Mouse (Mus musculus) CD4-positive, CD25-positive, alpha-beta regulatory T cell, adult 4 months (primary cell): Measurements from ENCODE around the gene Zfp867. TPM values are rescaled to one million over a fixed set of nuclear protein-coding genes. Genes with fewer than 3 reads are reported as not detected.
A peak's percentile ranks its signal among the peaks of the same experiment; 100 is the strongest.

ENCODE experiments used
- ATAC-seq: one replicate; pipeline ENCODE4 v1.8.0; 2017
- polyA plus RNA-seq, 2 experiments: library from polyadenylated mRNA; unstranded; fragments of 100-300 nt; shearing (Covaris generic); gene quantifications; one replicate each; pipeline ENCODE4 v1.2.1; 2017

Gene Zfp867
- polyA plus RNA-seq, 2 experiments from 2014 or later, result 6.0 to 6.9 TPM

DNA sequence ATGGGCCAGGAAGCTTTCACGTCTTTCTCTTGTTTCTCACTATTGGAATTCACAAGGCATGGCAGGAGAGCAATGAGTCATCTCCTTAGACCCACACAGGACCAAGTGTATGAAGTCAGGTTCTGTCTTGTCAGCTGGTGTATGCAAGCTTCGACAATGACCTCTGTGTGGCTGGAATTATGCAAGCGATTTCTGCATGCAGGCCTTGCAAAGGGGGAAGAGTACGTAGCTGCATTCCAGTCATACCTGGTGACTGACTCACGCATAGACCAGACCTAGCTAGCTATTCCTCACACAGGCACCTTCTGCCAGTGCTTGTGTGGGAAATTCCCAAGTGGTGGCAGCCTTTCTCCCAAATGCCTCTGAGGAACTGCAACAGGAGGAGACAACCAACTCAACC, 13.3 kb downstream of the Zfp867 start:
- ATAC-seq, result no peak

DNA sequence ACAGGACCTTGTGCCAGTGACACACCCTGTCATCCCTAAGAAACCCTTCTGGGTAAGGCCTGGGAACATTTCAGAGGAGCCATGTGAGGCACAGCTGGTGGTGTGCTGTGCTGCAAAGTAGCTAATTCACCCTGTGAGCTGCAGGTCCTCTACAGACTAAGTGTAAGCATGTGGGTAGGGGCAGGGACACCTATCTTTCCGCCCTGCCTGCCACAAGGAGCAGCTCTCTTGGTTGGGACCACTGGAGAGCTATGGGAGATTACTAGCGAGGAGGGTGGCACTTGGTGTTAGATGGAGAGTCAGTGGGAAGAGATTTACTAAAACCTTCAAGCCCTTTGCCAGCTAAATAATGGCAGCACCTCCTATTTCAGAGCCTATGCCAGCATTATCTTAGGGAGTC, 15.4 kb downstream of the Zfp867 start:
- ATAC-seq, result no peak

DNA sequence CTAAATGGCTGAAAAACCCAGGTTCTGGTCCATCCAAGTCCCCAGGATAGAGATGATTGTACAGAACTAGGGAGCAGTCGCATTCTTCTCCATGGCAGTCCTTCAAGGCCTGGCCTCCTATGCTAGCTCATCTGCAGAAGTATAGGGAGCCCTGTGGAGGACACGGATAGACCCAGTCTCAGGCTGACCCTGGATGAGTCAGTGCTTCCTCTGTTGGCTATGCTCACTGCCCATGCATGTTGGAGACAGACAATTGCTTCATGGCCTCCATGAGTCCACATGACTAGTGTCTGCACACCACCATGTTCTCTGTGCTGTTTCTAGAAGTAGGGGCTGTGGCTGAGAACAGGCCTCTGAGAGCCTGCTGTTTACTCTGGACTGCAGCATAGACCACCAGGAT, 15.9 kb downstream of the Zfp867 start:
- ATAC-seq, result no peak

DNA sequence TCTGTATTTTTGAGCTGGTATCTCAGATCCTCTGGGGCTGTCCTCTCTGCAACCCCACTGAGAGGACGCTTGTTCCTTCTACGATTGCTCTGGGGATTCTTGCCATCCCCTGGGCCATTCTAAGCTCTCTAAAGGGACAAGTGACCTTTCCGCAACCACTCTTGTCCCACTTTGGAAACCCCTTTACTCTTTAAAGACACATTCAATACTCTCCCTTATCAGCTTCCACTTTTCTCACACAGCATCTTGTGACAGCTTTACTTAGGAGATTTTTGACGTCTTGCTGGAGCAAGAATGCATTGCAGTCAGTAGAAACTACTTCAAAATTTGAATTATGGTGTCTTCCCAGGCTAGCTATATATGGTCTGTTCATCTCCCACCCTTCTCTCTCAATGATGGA, 21.2 kb downstream of the Zfp867 start, which contains the start of gene Snap47:
Gene Snap47, minus strand, starts transcription at position 101 of the 400 bp plus-strand sequence.
- no peak for ATAC-seq

DNA sequence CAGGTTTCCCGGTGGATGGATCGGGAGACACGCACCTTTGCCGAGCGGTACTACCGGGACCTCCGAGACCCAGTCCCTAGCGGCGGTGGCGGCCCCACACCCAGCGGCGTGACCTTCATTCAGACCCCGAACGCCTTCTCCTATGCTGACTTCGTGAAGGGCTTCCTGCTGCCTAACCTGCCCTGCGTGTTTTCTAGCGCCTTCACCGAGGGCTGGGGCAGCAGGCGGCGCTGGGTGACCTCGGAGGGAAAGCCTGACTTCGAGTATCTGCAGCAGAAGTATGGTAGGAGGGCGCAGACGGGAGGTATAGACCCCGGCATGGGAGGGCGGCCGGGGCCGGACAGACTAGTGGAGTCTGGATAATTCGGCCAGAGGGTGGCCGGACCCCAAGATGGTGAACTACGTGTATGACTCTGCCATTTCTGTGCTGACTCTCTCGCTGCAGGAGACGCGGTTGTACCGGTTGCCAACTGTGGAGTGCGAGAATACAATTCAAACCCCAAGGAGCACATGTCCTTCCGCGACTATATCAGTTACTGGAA, 22.0 kb downstream of the Zfp867 start:
- peak; percentile 59 for ATAC-seq

DNA sequence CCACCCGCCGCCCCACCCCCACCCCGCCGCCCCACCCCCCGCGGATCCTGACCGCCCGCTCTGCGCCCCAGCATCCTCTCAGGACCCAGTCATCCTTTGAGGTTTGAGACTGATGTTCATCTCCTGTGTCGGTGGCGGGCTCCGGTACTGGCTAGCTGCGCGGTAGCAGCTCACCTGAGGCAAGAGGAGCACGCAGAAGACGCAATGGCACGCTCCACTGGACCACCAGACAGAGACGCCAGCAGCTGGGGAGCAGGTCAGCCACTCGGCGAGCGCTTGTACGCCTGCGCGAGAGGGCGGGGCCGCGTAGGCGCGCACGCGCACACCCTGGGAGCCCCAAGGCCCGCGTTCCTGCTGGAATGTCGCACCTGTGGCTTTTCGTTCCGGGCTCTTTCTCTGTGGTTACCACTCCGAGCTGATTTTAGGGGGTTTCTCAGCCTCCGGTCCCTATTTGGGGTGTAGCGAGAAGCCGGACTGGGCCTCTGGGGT, 22.5 kb downstream of the Zfp867 start, which contains the start of gene Jmjd4:
Gene Jmjd4, plus strand, starts transcription at position 305 of the 489 bp plus-strand sequence.
- ATAC-seq, result peak; percentile 80

DNA sequence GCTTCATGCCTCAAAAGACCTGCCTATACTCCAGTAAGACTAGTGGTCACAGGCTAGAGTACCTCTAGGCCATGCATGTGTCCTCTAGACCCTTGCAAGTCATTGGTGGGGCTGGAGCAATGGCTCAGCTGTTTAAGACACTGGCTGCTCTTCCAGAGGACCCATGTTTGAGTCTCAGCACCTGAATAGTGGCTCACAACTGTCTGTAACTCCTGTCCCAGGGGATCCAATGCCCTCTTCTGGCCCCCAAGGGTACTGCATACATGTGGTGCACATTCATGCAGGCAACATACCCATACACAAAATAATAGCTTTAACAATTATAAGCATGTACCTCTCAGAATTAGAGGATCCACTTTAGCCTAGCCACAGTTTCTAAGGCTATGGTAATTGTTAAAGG, 29.2 kb downstream of the Zfp867 start:
- no peak for ATAC-seq

DNA sequence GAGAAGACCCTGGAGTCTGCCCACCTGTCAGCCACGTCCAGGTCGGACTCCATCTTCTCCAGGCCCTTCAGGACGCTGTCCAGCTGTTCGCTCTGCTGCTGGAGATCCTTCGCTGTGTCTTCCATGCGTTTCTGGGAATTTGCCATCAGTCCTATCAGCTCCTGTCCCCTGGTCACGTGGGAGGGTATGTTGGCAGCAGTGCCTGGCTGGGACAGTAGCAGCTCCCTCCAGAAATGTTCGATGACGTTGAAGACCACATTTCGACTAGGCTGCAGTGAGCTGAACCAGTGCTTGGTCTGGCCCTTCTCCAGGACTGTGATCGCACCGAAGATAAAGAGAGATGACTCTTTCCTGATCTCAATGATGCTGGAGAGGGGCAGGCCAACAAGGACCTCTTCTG, 34.3 kb downstream of the Zfp867 start:
- no peak for ATAC-seq

DNA sequence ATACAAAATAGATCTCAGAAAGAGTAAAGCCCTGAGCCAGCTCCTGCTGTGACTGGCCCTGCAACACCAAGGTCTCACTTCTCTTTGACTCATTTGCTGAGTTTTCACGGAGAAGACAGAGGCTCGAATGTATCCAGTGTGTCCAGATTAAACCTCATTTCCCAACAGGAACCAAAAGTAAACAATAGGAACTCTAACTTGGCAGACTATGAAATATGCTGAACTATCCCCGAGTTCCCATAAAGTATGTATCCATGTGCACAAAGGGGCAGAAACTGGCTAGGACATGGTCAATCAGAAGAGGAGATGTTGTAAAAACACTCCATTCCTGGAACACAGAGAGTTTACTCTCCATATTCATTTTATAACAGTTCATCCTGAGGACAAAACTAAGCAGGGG, 40.0 kb downstream of the Zfp867 start:
- ATAC-seq, result no peak

DNA sequence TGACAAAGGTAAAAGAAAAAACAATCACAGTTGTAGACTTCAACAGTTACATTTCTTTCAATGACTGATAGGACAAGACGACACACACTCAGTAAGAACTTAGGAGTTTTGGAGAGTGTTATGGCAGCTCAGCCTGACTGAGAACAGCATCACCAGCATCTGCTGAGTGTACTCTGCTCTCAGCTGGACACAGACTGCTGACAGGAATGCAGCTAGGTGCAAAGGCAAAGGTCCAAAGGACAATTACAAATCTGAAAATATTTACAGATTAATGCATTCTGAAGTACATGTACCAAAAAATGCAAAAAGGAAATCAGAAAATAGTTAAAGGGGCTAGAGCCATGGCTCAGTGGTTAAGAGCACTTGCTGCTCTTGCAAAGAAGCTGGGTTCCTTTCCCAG, 42.3 kb downstream of the Zfp867 start:
- no peak for ATAC-seq

DNA sequence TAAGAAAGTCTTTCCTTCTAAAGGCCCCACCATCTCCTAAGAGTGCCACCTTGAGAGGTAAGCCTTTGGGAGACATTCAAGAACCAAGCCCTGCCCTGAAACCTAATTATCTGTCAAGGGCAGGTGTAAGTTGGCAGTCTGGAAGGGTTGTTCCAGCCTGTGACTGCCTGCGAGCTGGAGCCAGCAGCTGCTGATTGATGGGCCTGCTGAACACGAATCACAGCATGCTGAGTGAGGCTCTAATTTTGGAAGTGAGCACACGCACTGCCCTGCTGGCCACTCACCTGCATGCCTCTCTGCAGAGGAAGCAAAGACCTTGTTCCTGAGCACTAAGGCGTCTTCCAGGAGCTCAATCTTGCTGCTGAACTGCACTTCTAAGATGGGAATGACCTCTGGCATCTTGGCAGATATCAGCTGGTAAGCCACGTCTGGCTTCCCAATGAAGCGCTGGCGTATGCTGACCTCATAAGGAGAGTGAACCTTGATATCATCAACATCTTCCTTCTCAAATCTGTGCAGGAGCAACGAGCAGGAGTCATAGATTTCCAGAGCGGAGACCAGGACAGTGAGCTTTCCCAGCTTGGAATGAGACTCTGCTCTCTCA, 44.1 kb downstream of the Zfp867 start:
- no peak for ATAC-seq

DNA sequence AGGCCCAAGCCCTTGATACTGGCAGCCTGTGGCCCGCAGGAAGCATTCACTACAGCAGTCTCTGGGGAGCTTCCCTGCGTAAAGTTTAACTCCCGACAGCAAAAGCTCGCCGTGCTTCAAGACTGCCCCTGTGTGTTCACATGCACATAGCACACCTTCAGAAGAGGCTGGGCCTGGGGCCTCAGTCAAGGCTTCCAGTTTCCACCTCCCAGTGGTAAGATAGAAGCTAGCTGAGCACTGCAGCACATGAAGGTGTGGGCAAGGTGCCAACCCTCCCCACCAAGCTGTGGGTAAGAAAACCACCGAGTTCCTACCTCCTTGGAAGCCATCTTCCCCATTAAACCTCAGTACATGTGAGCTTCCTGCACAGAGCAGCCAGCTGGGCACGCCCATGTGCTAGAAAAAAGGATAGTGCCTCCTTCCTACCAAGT, 46.6 kb downstream of the Zfp867 start:
- peak; percentile 84 for ATAC-seq

DNA sequence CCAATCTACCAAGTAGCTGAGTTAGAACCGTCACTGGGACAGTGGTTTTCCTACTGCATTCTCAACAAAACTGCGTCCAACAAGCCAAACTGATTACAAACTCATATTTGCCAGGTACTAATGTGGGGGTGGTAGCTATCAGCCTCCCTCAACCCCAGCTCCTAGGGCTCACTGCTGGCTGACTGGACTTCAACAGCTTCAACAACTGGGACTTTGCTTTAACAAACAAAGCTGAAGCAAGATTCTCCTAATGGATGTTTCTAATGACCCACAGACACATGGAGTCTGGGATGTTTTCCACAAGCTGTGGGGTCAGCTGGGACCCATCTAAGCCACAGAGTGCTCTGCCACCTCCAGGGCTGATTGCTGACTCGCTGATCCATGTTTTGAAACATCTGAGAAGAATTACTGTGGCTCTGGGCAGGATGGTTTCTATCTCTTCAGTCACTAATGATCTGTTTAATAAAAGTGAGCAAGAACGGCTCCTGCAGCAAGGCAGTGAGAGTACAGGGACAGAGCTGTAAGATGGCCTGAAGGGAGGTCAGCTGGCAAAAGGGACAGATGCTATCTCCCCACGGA, 49.2 kb downstream of the Zfp867 start:
- ATAC-seq, result no peak

DNA sequence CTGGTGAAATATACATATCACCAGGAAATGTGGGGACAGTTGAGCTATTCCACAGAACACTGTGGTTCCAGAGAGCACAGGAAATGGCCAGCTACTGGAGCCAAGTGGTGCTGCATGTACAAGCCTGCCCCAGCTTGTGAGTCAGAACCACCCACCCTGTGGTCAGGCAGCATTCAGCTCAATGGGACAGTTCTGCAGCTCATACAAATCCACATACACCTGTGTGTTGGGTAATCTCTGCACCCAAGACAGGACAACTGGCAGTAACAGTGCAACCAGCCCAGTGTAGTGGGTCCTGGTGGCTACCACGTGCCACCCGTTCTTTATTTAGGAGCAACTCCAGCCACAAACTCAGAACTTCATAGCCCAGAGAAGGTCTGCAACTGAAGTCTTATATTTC, 50.3 kb downstream of the Zfp867 start:
- ATAC-seq, result no peak

DNA sequence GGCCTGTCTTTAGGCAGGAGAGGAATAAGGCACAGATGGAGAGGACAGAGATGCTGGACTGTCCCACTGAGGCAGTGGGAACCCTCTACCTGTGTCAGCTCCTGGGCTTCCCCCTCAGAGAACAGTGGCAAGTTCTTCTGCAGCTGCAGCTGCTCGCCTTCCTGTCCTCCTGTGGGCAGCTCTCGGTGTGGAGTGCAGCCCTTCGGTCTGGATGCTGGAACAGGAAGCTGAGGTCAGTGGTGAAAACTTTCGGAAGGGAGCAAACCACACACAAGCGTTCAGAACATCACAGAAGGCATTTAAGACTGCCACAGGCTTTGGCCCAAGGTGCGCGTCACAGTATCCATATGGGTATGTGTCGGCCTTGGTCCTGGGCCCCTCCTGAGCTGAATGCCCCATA, 50.8 kb downstream of the Zfp867 start:
- ATAC-seq, result no peak

DNA sequence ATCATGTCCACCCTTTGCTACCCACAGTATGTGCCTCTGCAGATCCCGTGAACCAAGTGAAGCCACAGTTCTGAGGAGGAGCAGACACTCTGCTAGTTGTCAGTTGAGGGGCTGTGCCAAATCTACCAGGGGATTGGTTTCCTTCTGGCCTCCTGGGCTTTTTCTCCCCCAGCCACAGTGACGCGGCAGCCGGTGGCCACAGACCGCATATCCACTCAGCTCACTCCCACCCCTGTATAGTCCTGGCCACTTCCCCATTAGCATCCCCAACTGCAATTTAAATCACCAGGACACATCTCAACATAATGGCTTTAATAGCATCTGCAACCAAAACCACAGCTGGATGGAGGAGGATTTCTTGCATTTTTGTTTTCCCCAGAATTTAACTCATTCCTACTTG, 53.6 kb downstream of the Zfp867 start:
- no peak for ATAC-seq

DNA sequence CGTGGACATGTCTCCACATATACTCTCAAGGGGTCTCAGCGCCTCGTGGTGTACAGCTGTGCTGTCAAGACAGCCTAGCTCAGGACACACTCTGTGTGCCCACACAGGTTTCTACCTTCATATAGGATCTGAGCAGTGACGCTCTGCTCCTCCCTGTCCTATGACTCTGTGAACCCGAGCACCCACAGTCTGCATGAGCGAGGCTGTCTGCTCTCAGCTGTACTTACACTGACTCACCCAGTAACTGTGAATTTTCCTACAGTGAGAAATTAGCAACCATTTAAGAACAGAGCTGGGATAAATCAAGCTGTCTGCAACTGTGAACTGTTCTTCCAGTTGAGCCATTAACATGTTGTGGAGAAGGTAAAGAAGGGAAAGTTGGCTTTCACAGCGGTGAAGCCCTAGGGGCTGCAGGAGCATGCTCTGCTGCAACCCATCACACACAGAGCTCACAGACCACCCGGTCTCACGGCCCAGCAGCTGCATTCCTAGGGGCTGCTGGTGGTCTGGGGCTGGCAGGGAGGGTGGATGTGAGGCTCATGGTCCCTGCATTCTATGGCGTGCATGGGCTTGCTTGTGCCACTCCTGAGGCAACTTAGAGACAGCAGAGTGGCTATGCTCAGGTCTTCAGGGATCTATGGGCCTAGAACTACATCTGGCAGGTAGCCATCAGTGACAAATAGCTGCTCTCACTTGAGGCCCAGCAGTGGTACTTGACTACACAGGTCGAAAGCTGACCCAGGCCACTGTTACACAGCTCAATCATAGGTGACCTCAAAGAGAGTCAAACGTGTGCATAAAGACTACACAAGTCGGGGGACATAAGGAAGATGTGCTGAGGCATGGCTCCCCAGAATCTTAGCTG, 59.0 kb downstream of the Zfp867 start:
- ATAC-seq, result no peak

DNA sequence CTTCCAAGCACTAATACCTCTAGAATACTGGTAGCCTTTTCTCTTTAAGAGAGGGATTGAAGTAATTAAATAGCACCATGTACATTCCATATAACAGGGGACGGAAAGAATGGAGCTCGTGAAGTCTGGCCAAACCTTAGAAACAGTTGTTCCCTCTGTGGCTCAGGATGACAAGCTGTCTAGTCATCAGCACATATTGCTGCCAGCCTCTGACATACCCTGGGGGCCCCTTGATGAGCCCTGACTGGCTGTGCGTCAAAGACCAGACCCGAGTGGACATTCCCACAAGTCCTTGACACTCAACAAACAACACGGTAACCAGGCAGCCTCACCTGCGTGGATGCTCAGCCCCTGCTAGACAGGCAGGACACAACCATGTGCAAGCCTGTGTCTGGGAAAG, 60.2 kb downstream of the Zfp867 start:
- ATAC-seq, result no peak

Other genes with a start within 250 kb of the Zfp867 start
- 100 to 1,000 TPM; 324 to 440 TPM for gene Arf1, start 244.2 kb downstream of the Zfp867 start, polyA plus RNA-seq
- gene Wnt3a, start 181.7 kb downstream of the Zfp867 start, polyA plus RNA-seq, result not detected
- gene Wnt9a, start 165.5 kb downstream of the Zfp867 start, polyA plus RNA-seq, result not detected
- gene Prss38, start 96.8 kb downstream of the Zfp867 start, polyA plus RNA-seq, result not detected
- 1 to 10 TPM; 3.9 to 6.9 TPM for gene Jmjd4, start 22.4 kb downstream of the Zfp867 start, polyA plus RNA-seq
- gene Snap47, start 21.3 kb downstream of the Zfp867 start, polyA plus RNA-seq, result 10 to 100 TPM; 52.6 to 67.3 TPM
- 10 to 100 TPM in 1 of 2 experiments, 1 to 10 TPM in 1; 8.6 to 14.2 TPM for gene Zkscan17, start 54.3 kb upstream of the Zfp867 start, polyA plus RNA-seq
- not detected for gene Nlrp3, start 69.1 kb upstream of the Zfp867 start, polyA plus RNA-seq
- gene Olfr222, start 103.8 kb upstream of the Zfp867 start, polyA plus RNA-seq, result not detected
- gene Olfr223, start 120.8 kb upstream of the Zfp867 start, polyA plus RNA-seq, result not detected
- 10 to 100 TPM; 21.3 to 29.6 TPM for gene Mprip, start 188.8 kb upstream of the Zfp867 start, polyA plus RNA-seq